ENCODE assay signal across 9 mouse cellular contexts in the genomic region with DNA sequence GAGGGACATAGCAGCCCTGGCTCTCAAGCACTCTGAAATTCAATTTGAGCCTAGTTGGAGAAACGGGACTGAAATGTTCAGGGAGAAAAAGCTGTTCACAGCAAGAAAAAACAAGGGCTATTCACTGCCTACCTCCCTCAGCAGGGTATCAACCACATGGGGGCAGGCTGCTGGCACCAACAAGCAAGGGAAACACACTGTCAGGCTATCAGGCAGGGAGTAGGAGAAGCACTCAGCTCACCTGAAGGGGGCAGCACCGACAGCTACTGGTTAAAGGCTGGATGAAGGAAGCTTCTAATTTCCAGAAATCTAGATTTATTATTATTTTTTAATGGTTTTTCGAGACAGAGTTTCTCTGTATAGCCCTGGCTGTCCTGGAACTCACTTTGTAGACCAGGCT.
DNase-seq lines count a peak whose midpoint lies in the region; ATAC-seq lines count a peak whose summit lies in the region.
"Had no signal": no experiment of that assay in that cellular context is flagged by ENCODE, and none has a peak within 500 bp of the region (broad histone marks: within the 10 kb centered on the region; RNA-seq: fewer than 3 reads in every experiment).

No protein-coding gene starts in this region.

- no peaks in the 10 kb centered on the region for H3K27me3 ChIP-seq in forebrain, embryonic 15.5 days
- H3K27me3 ChIP-seq: stomach, embryonic 15.5 days had no signal

- no peak for ATAC-seq in CD4-positive, CD25-positive, alpha-beta regulatory T cell, adult 4 months
- no peak for ATAC-seq in forebrain, embryonic 15.5 days (replicated peaks)

- no peak overlapping the region for H3K4me3 ChIP-seq in forebrain, embryonic 15.5 days
- H3K4me3 ChIP-seq: stomach, embryonic 15.5 days had no signal

- peak; percentile 39 for DNase-seq in CD4-positive, CD25-positive, alpha-beta regulatory T cell, adult 2 months (ENCODE audit: low read depth, low spot score)
- peak; percentile 31 for DNase-seq in ovary, postnatal 36 days (ENCODE audit: low spot score)
- DNase-seq in ovary, adult 18-20 months (ENCODE audit: low spot score): no peak
- DNase-seq in cerebellum, adult 9-11 months: peak; percentile 67
- DNase-seq in kidney, adult 9 months: peak; percentile 81
- DNase-seq in spleen, postnatal 10 days (ENCODE audit: low spot score in 2 of 2): peak; percentile 11 to 50

- 53% methylated on average over 3 of the region's 3 CpGs for WGBS in forebrain, embryonic 15.5 days

- no peaks in the 10 kb centered on the region for H3K36me3 ChIP-seq in forebrain, embryonic 15.5 days
- H3K36me3 ChIP-seq: stomach, embryonic 15.5 days had no signal

- no peak overlapping the region for H3K9ac ChIP-seq in forebrain, embryonic 15.5 days (replicated peaks)
- H3K9ac ChIP-seq: stomach, embryonic 15.5 days had no signal

- H3K4me2 ChIP-seq in forebrain, embryonic 15.5 days (replicated peaks): no peak overlapping the region
- H3K4me2 ChIP-seq: stomach, embryonic 15.5 days had no signal

- H3K9me3 ChIP-seq in forebrain, embryonic 15.5 days: no peaks in the 10 kb centered on the region
- H3K9me3 ChIP-seq: stomach, embryonic 15.5 days had no signal

- H3K27ac ChIP-seq in forebrain, embryonic 15.5 days (replicated peaks): no peak overlapping the region
- H3K27ac ChIP-seq: stomach, embryonic 15.5 days had no signal

- H3K4me1 ChIP-seq in forebrain, embryonic 15.5 days: no peaks in the 10 kb centered on the region
- H3K4me1 ChIP-seq: stomach, embryonic 15.5 days had no signal
